ENCODE assay signal across 9 mouse cellular contexts in genomic region chr14:103629639-103630364, GRCm38 (mm10).
"Had no signal": no experiment of that assay in that cellular context is flagged by ENCODE, and none has a peak within 500 bp of the region (broad histone marks: within the 10 kb centered on the region; RNA-seq: fewer than 3 reads in every experiment).

No protein-coding gene starts in this region.

- H3K9me3 ChIP-seq: limb, embryonic 12.5 days; liver, embryonic 13.5 days; midbrain, embryonic 13.5 days; stomach, embryonic 15.5 days had no signal

- H3K9ac ChIP-seq: limb, embryonic 12.5 days; liver, embryonic 13.5 days; liver, postnatal 0 days; midbrain, embryonic 13.5 days; stomach, embryonic 15.5 days had no signal

- H3K4me1 ChIP-seq: limb, embryonic 12.5 days; liver, embryonic 13.5 days; midbrain, embryonic 13.5 days; stomach, embryonic 15.5 days had no signal

- H3K4me2 ChIP-seq: limb, embryonic 12.5 days; liver, embryonic 13.5 days; midbrain, embryonic 13.5 days; stomach, embryonic 15.5 days had no signal

- H3K36me3 ChIP-seq: limb, embryonic 12.5 days; liver, embryonic 13.5 days; midbrain, embryonic 13.5 days; stomach, embryonic 15.5 days had no signal

- ATAC-seq: liver, postnatal 0 days; midbrain, embryonic 13.5 days had no signal

- H3K27ac ChIP-seq: kidney, postnatal 0 days; limb, embryonic 12.5 days; liver, embryonic 13.5 days; midbrain, embryonic 13.5 days; stomach, embryonic 15.5 days had no signal

- H3K27me3 ChIP-seq: limb, embryonic 12.5 days; liver, embryonic 13.5 days; midbrain, embryonic 13.5 days; stomach, embryonic 15.5 days had no signal

- H3K4me3 ChIP-seq: limb, embryonic 12.5 days; liver, embryonic 13.5 days; midbrain, embryonic 13.5 days; stomach, embryonic 15.5 days had no signal

- DNase-seq: kidney, adult 11 months; kidney, adult 9 months; layer of hippocampus, adult 9-11 months; liver, embryonic 13.5 days; liver, postnatal 0 days had no signal
